Mouse (Mus musculus) limb, embryonic 15.5 days (tissue): ENCODE results near the gene Fam114a1. TPM values are rescaled to one million over a fixed set of nuclear protein-coding genes. Genes with fewer than 3 reads are reported as not detected.
A peak's percentile ranks its signal among the peaks of the same experiment; 100 is the strongest.

Experiments
- ATAC-seq: fragments of 200-750 bp; cut with Nextera tagmentation; 2 replicates; pipeline ENCODE4 v1.8.0; 2017; ENCODE audit warnings: low read depth, moderate TSS enrichment; ENCODE audit not compliant: insufficient number of reproducible peaks, low FRiP score, low TSS enrichment
- H3K27ac ChIP-seq: fragments of 300-500 bp; sonication (generic); 2 replicates; pipeline ENCODE4 v1.5.1; 2015; ENCODE audit warnings: moderate library complexity, mild to moderate bottlenecking, inconsistent platforms
- H3K27me3 ChIP-seq: fragments of 300-500 bp; sonication (generic); 2 replicates; pipeline ENCODE4 v1.6.1; 2015; ENCODE audit warnings: inconsistent platforms
- H3K36me3 ChIP-seq: fragments of 300-500 bp; sonication (generic); 2 replicates; pipeline ENCODE4 v1.6.1; 2015; ENCODE audit warnings: inconsistent platforms
- H3K4me1 ChIP-seq: fragments of 300-500 bp; sonication (generic); 2 replicates; pipeline ENCODE4 v1.6.1; 2015; ENCODE audit warnings: inconsistent platforms
- H3K4me2 ChIP-seq: fragments of 300-500 bp; sonication (generic); 2 replicates; pipeline ENCODE4 v1.6.1; 2015; ENCODE audit warnings: mild to moderate bottlenecking, inconsistent platforms
- H3K4me3 ChIP-seq: fragments of 300-500 bp; sonication (generic); 2 replicates; pipeline ENCODE4 v1.5.1; 2015; ENCODE audit warnings: mild to moderate bottlenecking, inconsistent platforms
- H3K9ac ChIP-seq: fragments of 300-500 bp; sonication (generic); 2 replicates; pipeline ENCODE4 v1.6.1; 2015; ENCODE audit warnings: inconsistent platforms
- H3K9me3 ChIP-seq: fragments of 300-500 bp; sonication (generic); 2 replicates; pipeline ENCODE4 v1.6.1; 2016; ENCODE audit warnings: inconsistent platforms
- WGBS: fragments of 180-500 bp; shearing (Covaris S2); methylation state at CpG from one replicate; pipeline ENCODE4 v1.1.7; 2015; 5-methylcytosine and 5-hydroxymethylcytosine counted together
- polyA plus RNA-seq: library from polyadenylated mRNA; unstranded; fragments of >200 nt; fragmentation: Nextera tagmentation; extraction: Ambion mirVana; gene quantifications from 2 replicates; pipeline ENCODE4 v1.2.1, GENCODE M21; 2015

Gene Fam114a1
- 84.0 and 91.2 TPM in 2 replicates for polyA plus RNA-seq

- Histone ChIP-seq H3K27me3 (no peaks in the 10 kb centered on the region), H3K4me3 (peak within 1 kb of the TSS; percentile 73), H3K9me3 (no peaks in the 10 kb centered on the region), H3K9ac (peak within 1 kb of the TSS; percentile 66), H3K4me2 (peak within 1 kb of the TSS; percentile 61), H3K27ac (peak within 1 kb of the TSS; percentile 92), H3K36me3 (peaks cover 8% of the 10 kb centered on the region), H3K4me1 (peaks cover 16% of the 10 kb centered on the region)
- peak; percentile 83 for ATAC-seq
- WGBS = 1% methylated on average over 61 of the region's 68 CpGs
Observed at GRCm38 (mm10) chr5:64969861-64970771, at the start of gene Fam114a1. TSS of gene Fam114a1 (plus strand) at chr5:64970071.

- Histone ChIP-seq H3K9ac (no peak overlapping the region), H3K27me3 (no peaks in the 10 kb centered on the region), H3K36me3 (no peaks in the 10 kb centered on the region), H3K4me3 (no peak overlapping the region), H3K4me1 (no peaks in the 10 kb centered on the region), H3K27ac (no peak overlapping the region), H3K9me3 (no peaks in the 10 kb centered on the region), H3K4me2 (no peak overlapping the region)
- 78% methylated on average over 5 of the region's 5 CpGs for WGBS
- no peak for ATAC-seq
Observed at GRCm38 (mm10) chr5:64922891-64923381, 46.9 kb upstream of the Fam114a1 start.

- Histone ChIP-seq H3K27me3 (no peaks in the 10 kb centered on the region), H3K36me3 (no peaks in the 10 kb centered on the region), H3K9me3 (no peaks in the 10 kb centered on the region), H3K9ac (no peak overlapping the region), H3K4me3 (no peak overlapping the region), H3K4me1 (no peaks in the 10 kb centered on the region), H3K4me2 (no peak overlapping the region), H3K27ac (no peak overlapping the region)
- WGBS = 50% methylated on average over 3 of the region's 3 CpGs
- ATAC-seq = no peak
Observed at GRCm38 (mm10) chr5:64932215-64932614, 37.7 kb upstream of the Fam114a1 start.

GRCm38 (mm10) chr5:64932775-64933174, 37.1 kb upstream of the Fam114a1 start:
- no peak for ATAC-seq
- H3K4me2 ChIP-seq = no peak overlapping the region
- H3K36me3 ChIP-seq = no peaks in the 10 kb centered on the region
- H3K27ac ChIP-seq = no peak overlapping the region
- no peaks in the 10 kb centered on the region for H3K9me3 ChIP-seq
- H3K27me3 ChIP-seq = no peaks in the 10 kb centered on the region
- H3K4me1 ChIP-seq = no peaks in the 10 kb centered on the region
- no peak overlapping the region for H3K4me3 ChIP-seq
- whole genome bisulfite sequencing = 88% methylated on average over 15 of the region's 15 CpGs
- H3K9ac ChIP-seq = no peak overlapping the region

GRCm38 (mm10) chr5:64951486-64951885, 18.4 kb upstream of the Fam114a1 start:
- Histone ChIP-seq H3K27me3 (no peaks in the 10 kb centered on the region), H3K9me3 (no peaks in the 10 kb centered on the region), H3K27ac (no peak overlapping the region), H3K9ac (no peak overlapping the region), H3K4me1 (no peaks in the 10 kb centered on the region), H3K4me2 (no peak overlapping the region), H3K36me3 (no peaks in the 10 kb centered on the region), H3K4me3 (no peak overlapping the region)
- no peak for ATAC-seq
- 54% methylated on average over 5 of the region's 5 CpGs for WGBS

- Histone ChIP-seq H3K9ac (no peak overlapping the region), H3K27ac (no peak overlapping the region), H3K9me3 (no peaks in the 10 kb centered on the region), H3K4me3 (no peak overlapping the region), H3K27me3 (no peaks in the 10 kb centered on the region), H3K36me3 (no peaks in the 10 kb centered on the region), H3K4me1 (peaks cover 3% of the 10 kb centered on the region; the same call in 1 of the 2 replicates), H3K4me2 (no peak overlapping the region)
- ATAC-seq = no peak
- 64% methylated on average over 8 of the region's 8 CpGs for WGBS
Observed at GRCm38 (mm10) chr5:64954931-64955330, 14.9 kb upstream of the Fam114a1 start.

- Histone ChIP-seq H3K27ac (no peak overlapping the region), H3K9ac (no peak overlapping the region), H3K4me1 (peaks cover 3% of the 10 kb centered on the region; the same call in 1 of the 2 replicates), H3K9me3 (no peaks in the 10 kb centered on the region), H3K27me3 (no peaks in the 10 kb centered on the region), H3K36me3 (no peaks in the 10 kb centered on the region), H3K4me2 (peak overlapping the region; percentile 35), H3K4me3 (peak overlapping the region; percentile 19)
- no peak for ATAC-seq
- WGBS = 55% methylated on average over 22 of the region's 22 CpGs
Observed at GRCm38 (mm10) chr5:64958991-64959842, 10.7 kb upstream of the Fam114a1 start.

GRCm38 (mm10) chr5:64959843-64960230, 10.0 kb upstream of the Fam114a1 start, which contains the start of gene Tlr6:
TSS of gene Tlr6 (minus strand) at chr5:64960097.
- Histone ChIP-seq H3K27ac (no peak within 1 kb of the TSS), H3K4me3 (peak within 1 kb of the TSS; percentile 19), H3K36me3 (no peaks in the 10 kb centered on the region), H3K4me2 (peak within 1 kb of the TSS; percentile 35), H3K27me3 (no peaks in the 10 kb centered on the region), H3K4me1 (peaks cover 3% of the 10 kb centered on the region; the same call in 1 of the 2 replicates), H3K9ac (no peak within 1 kb of the TSS), H3K9me3 (no peaks in the 10 kb centered on the region)
- no peak for ATAC-seq
- WGBS = 65% methylated on average over 13 of the region's 13 CpGs

GRCm38 (mm10) chr5:64960857-64961391, 8.9 kb upstream of the Fam114a1 start:
- no peak for ATAC-seq
- WGBS = 90% methylated on average over 13 of the region's 13 CpGs
- H3K9ac ChIP-seq = no peak overlapping the region
- peaks cover 3% of the 10 kb centered on the region; the same call in 1 of the 2 replicates for H3K4me1 ChIP-seq
- no peak overlapping the region for H3K4me3 ChIP-seq
- H3K27ac ChIP-seq = no peak overlapping the region
- no peaks in the 10 kb centered on the region for H3K9me3 ChIP-seq
- no peaks in the 10 kb centered on the region for H3K27me3 ChIP-seq
- no peak overlapping the region for H3K4me2 ChIP-seq
- no peaks in the 10 kb centered on the region for H3K36me3 ChIP-seq

- Histone ChIP-seq H3K27me3 (no peaks in the 10 kb centered on the region), H3K4me1 (peaks cover 3% of the 10 kb centered on the region; the same call in 1 of the 2 replicates), H3K9me3 (no peaks in the 10 kb centered on the region), H3K4me3 (no peak overlapping the region), H3K36me3 (no peaks in the 10 kb centered on the region), H3K4me2 (no peak overlapping the region), H3K9ac (no peak overlapping the region), H3K27ac (no peak overlapping the region)
- WGBS = 81% methylated on average over 5 of the region's 5 CpGs
- ATAC-seq = no peak
Observed at GRCm38 (mm10) chr5:64963271-64963670, 6.6 kb upstream of the Fam114a1 start.

GRCm38 (mm10) chr5:64963735-64964134, 6.1 kb upstream of the Fam114a1 start:
- Histone ChIP-seq H3K27me3 (no peaks in the 10 kb centered on the region), H3K4me2 (no peak overlapping the region), H3K27ac (no peak overlapping the region), H3K4me3 (no peak overlapping the region), H3K4me1 (peaks cover 3% of the 10 kb centered on the region; the same call in 1 of the 2 replicates), H3K36me3 (no peaks in the 10 kb centered on the region), H3K9me3 (no peaks in the 10 kb centered on the region), H3K9ac (no peak overlapping the region)
- no peak for ATAC-seq
- 90% methylated on average over 3 of the region's 3 CpGs for WGBS
